Mouse (Mus musculus) megakaryocyte-erythroid progenitor cell, adult 5 weeks (primary cell): ENCODE results near the gene Helz. TPM values are rescaled to one million over a fixed set of nuclear protein-coding genes. Genes with fewer than 3 reads are reported as not detected.

Experiments used
- polyA plus RNA-seq: library from polyadenylated mRNA; stranded (reverse); fragments of >175 nt; gene quantifications from 2 replicates; pipeline ENCODE4 v1.2.3, GENCODE M21; 2012

Helz gene
- 72.5 and 87.8 TPM in 2 replicates for polyA plus RNA-seq

GRCm38 (mm10) chr11:107547351-107548203 lies at the start of gene Helz:
TSS of gene Helz (plus strand) at chr11:107547930.

GRCm38 (mm10) chr11:107716332-107716938 lies 168.7 kb downstream of the Helz start, which contains the start of gene Cacng1:
TSS of gene Cacng1 (minus strand) at chr11:107716522.

Other genes starting within 250 kb of the Helz start
- gene Pitpnc1, start 77.2 kb upstream of the Helz start, polyA plus RNA-seq = 9.1 and 13.0 TPM in 2 replicates
- 30.8 and 34.3 TPM in 2 replicates for gene Psmd12, start 68.4 kb upstream of the Helz start, polyA plus RNA-seq
- not detected in 2 replicates for gene Cacng1, start 168.6 kb downstream of the Helz start, polyA plus RNA-seq
- gene Cacng4, start 246.6 kb downstream of the Helz start, polyA plus RNA-seq = 0.02 TPM in 1 of 2 replicates, not detected in the other